Mouse (Mus musculus): Measurements from ENCODE around the gene Rmnd5a.
A peak's percentile ranks its signal among the peaks of the same experiment; 100 is the strongest.

Gene Rmnd5a

DNA sequence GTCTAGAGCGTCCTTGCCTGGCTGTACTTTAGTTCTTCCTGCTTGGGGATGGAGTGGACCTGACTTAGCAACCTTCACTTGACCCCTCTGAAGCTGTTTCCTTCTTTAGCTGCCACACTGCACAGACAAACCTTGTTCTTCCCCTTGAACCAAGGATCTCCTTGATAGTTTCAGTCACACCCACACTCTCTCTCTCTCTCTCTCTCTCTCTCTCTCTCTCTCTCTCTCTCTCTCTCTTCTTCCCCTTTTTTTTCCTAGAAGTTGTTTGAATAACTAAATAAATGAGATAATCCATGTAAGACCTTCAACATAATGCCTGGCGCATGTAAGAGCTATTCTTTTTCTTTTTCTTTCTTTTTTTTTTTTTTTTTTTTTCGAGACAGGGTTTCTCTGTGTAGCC is 1.7 kb upstream of the Rmnd5a start:
- DNase-seq (ENCODE audit: low read depth) = no peak

DNA sequence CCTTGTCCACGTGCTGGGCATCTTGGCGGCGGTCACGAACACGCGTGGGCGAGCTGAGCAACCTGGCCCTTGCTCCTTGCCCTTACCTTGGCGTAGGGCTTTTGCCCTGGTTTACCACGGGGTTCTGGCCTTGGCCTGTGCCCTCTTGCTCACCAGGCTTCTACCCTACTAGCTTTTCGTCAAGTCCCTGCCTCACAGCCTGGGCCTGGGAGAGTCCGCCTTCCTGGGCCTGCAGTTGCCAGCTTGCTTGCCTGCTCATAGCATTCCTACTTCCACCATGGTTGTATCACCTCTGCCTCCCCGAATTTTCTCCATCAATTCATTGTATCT is 779 bp upstream of the Rmnd5a start:
- DNase-seq (ENCODE audit: low read depth) = no peak

DNA sequence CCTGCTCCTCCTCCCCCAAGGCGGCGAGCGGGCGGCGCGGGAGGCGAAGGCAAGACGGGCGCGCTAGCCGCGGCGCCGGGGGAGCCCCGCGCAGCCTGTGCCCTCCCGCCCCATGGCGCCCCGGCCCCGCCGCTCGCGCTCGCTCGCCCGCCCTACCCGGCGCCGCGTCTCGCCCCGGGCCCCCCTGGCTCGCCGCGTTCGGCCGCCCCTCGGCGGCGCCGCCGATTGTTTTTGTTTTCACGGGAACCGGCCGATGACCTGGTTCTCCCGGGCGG is 283 bp downstream of the Rmnd5a start:
- no peak for DNase-seq (ENCODE audit: low read depth)

DNA sequence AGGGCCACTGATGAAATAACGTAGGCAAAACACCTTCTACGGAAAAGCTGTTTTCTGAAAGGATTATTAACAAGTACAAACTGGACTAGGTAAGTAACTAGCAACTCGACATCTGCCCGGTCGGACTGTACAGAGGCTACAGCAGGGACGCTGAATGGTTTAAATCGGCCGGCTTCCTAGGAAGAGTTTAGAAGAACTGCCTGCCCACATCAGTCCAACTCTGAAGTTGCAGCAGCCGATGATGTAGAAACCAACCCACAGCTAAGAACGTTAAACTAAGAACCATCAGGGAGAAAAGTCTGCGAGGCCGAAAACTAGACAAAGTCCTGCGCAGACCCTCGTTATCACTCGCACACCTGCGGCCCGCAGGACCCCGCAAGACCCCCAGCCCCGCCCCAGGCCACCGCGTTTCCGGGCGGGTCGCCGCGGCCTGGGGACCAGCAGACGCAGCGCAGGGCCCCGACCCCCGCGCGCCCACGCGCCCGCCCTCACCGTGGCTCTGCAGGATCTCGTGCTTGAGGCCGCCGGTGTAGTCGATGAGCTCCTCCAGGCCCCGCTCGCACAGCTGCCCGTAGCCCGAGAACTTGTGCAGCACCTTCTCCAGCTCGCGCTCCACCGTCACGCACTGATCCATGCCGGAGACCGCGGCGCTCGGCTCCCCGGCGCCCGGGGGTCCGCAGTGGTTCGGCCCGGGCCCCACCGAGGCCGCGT is 776 bp downstream of the Rmnd5a start:
- DNase-seq (ENCODE audit: low read depth) = no peak

DNA sequence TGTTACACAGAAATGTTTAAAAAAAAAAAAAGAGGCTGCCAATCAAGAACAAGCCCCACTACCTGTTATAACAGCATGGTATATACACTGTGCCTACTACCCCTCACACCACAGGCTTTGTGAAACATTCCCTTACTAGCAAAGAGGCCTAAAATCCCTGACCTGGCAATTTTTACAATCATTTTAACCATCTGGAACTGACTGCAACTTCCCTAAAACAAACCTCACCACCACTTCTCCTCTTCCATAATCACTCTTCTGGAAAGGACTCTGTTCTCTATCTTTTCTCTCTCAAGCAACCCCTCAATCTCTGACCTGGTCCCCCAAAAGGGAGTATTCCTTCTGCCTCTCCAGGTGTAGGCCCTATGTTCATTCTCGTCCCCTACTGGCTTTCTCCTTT is 2.4 kb downstream of the Rmnd5a start:
- DNase-seq (ENCODE audit: low read depth) = no peak

DNA sequence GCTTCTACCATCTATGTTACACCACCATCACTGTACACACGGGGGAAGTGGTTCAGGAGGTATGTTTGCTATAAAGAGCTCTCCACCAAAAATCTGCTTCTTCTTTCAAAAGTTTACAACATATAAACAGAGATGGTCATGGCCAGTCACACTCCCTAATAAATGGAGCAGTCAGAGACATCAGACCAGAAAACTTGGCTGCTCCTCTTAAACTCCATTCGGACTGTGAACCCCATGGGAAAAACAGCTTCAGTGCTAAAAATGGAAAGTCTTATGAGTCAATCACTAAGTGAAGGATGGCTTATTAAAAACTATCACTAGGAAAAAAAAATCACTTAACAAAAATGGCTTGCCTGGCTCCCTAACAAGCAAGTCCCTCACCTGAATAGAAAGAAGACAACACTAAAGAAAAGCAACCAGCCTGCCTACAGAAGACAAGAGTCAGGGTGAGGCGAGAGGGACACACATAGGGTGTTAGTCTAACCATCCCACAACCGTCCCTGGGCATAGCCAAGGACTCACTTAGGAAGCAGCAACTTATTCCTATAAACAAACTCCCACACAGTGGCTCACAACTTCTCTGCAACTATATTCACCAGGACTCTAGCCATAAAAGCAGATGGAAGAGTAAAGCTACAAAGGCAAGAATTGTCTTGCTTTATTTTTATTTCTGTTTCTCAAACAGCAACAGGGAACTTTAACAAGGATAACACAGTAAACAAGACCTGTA is 12.3 kb downstream of the Rmnd5a start:
- no peak for DNase-seq (ENCODE audit: low read depth)

DNA sequence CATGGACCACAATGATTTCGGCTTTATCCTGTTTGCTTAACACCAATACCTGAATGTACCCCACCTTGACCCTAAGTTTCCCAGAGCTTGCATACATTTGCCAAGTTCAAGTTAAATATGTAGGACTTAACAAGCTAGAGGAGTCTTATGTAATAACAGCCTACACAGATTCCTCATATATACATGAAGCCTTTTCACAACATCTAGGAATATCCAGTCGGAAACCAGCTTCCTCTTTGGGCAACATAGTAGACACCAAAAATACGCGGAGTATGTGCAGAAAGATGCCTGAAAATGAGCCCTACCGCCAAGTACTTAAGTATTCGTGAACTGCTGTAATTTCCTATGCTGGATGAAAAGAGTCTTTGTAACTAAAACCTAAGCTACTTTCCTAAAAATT is 14.8 kb downstream of the Rmnd5a start:
- no peak for DNase-seq (ENCODE audit: low read depth)

DNA sequence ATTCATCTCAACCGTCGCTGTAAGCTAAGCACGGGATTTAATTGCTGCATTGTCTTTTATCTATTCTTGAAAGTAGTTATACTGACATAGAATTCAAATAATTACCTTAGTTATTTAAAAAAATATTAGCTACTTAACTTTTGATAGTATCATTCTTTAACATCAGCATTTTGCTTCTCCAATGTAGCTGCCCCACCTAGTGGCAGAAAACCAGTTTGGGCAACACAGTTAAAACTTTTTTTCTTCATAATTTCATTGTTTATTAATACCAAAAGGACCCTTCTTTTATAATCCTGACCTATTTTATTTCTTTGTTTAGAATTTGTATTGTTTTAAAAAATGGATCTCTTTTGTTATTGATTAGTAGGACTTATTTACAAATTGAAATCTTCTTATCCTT is 17.3 kb downstream of the Rmnd5a start:
- DNase-seq (ENCODE audit: low read depth) = no peak

DNA sequence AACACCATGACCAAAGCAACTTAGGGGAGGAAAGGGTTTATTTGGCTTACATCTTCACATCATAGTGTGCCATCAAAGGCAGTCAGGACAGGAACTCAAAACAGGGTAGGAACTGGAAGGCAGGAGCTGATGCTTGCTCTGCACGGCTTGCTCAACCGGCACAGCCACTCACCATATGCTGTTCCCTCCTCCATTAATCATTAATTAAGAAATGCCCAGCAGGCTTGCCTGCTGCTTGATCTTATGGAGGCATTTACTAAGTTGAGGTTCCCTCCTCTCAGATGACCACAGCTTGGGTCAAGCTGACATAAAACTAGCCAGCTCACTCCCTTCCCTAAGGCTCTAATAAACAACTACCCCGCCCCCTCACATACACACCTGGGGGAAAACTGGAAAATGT is 18.3 kb downstream of the Rmnd5a start:
- DNase-seq (ENCODE audit: low read depth) = no peak

DNA sequence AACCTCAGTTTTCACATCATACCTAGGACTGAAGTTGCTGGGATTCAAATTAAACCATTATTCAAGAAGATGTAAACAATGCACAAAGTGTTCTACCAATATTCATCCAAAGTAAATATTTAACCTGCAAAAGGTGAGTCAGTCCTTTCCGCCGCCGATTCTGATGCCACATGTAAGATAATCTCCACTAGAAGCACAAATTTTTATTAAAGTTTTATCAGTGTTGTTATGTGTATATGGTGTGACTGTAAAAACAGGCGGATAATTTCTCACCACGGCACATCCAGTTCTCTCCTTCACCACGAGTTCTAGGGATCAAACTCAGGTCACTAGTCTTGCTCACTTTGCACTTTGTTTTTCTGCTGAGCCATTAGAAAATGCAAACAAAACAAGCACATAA is 19.6 kb downstream of the Rmnd5a start:
- DNase-seq (ENCODE audit: low read depth) = no peak

DNA sequence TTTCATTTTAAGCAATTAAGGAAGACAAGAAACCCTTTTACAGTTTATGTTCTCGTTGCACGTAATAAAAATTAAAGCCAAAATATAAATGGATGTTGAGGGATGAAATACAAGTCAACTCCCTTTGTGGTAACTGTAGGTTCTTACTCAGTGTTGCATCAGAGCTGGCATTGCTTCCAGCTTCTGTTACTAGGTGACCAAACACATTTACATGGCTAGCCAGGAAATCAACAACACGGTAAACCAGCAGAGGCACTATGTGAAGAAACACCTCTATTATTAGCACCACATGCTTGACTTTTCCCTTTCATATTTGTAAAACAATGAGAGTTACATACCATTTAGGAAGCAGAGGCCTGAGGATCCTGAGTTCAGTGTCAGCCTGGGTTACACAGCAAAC is 21.6 kb downstream of the Rmnd5a start:
- DNase-seq (ENCODE audit: low read depth) = no peak

DNA sequence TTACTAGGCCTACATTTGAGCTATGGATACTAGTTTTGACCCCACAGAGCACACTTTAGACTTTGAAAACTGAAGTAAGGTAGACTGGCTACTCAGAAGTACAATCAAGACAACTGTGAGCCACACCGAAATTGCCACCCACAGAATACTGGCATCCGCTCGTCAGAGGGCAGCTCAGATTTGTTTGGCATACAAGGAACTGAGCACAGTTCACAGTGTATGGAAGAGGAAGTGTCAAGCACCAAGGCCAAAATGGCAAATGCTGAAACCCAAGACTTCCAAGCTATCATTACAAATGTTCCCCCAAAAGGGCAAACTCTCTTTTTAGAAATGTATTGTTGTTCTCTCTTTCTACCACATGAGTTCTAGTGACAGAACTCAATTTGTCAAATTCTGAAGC is 25.0 kb downstream of the Rmnd5a start:
- DNase-seq (ENCODE audit: low read depth) = no peak

DNA sequence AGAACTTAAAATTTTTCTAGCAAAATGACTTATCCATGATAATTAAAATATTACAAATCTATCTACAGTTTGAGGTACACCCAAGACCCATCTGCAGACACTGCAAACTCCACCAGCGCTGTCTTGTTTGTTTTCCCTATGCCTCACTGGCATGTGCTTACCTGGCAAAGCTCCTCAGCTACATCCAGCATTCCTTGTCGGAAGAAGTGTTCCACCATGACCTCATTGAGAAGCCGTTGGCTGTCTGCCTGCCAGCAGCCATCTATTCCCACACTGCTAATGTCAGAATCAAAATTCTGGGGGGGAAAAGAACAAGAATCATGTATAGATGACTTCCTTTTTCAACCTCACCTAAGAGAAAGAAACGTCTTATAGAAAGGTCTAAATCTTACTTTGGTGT is 25.8 kb downstream of the Rmnd5a start:
- DNase-seq (ENCODE audit: low read depth) = no peak

DNA sequence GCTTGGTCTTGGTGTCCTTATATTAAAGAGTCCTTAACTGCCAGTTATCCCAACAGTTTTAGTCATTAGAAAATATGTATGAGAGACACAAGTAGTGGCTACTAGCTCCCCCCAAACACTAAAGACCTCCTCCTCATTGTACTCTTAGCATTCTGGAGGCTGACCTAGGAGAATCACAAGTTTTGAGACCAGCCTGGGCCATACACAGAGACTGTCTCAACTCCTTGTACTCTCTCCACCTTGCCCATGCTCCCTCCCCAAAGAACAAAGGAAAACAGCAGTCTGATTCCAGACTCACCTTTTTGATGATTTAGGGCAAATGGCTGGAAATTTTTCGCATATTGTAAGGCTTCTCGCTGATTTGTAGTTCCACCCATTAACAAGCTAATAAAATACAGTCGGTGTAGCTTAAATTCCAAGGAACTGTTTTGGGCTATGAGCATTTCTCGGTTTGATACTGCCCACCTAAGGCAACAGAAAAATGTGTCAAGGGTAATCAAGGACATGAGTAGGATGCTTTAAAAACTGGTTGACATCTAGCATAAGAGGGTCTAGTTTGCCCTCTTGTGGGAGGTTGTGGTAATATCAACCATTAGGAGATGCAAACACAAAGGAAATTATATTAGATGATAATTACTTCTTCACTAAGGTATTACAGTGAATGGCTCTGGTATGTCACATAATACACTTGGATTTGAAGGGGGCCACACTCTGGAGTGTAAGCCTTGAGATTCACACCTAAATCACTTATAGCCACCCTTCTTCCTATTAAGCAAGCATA is 41.4 kb downstream of the Rmnd5a start:
- DNase-seq (ENCODE audit: low read depth) = peak; percentile 32

DNA sequence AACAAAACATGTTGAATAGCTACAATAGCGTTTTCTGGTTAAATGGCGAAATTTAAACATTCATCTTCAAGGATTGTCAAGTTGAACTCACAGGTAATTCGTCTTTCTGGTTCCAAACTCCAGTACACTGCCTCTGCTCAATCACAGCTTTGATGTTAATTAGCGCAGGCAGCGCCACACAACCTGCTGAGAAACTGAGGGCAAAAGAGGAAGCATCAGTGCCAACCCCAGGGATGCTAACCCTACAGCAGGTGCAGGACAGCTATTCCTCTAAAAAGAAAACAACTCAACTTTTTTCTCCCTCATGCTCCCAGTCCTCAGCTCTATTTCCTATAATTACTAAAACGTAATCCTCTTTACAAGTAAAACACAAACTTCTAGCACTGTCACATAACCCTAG is 43.7 kb downstream of the Rmnd5a start:
- DNase-seq (ENCODE audit: low read depth) = no peak

DNA sequence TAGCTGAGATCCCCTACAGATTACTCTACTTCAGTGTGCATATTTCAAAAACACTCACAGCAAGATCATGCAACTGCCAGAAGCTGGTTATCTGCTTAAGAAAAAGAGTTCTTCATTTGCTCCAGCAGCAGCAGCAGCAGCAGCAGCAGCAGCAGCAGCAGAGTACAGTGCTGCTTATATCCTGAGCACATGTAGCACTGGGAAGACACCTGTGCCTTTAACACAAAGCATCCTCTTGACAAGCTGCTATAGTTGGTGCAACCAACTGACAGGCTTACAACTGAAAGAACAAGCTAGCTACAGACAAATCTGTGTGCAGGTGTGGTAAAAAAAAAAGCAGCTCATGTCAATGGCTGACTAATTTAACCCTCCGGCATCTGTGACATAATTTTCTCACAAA is 44.4 kb downstream of the Rmnd5a start:
- DNase-seq (ENCODE audit: low read depth) = no peak

DNA sequence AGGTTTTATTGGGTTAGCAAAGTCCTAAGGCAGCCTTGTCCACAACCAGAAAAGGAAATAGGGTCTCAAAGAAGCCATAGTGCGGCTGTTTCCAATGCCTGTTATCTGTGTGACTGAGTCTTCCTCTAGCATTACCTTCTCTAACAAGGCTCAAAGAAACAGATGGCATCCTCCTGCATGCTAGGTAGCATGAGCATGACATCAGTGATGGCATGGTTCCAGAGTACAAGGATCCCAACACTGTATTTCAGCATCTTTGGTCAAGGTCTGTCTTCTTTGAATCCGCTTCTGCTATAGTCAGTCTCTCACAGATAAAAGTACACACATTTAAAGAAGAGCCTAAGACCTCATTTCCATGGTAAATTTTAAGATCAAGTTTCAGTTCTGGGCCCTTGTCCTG is 49.9 kb downstream of the Rmnd5a start:
- no peak for DNase-seq (ENCODE audit: low read depth)

DNA sequence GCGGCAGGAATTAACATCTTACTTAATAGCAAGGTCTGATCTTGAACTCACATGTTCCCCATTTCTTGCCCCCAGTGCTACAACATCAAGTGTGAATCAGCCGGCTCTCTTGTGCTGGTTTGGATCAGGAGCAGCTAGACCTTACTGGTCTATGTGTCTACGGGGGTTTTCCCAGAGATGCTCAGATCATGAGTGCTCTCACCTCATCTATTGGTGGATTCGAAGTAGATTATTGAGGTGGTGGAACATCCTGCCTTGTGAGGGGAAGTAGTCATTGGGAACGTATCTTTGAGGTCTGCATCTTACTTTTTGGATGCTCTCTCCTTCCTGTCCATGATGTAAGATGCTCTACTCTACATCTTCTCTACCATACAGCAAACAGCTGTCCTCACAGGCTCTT is 58.8 kb downstream of the Rmnd5a start:
- no peak for DNase-seq (ENCODE audit: low read depth)

DNA sequence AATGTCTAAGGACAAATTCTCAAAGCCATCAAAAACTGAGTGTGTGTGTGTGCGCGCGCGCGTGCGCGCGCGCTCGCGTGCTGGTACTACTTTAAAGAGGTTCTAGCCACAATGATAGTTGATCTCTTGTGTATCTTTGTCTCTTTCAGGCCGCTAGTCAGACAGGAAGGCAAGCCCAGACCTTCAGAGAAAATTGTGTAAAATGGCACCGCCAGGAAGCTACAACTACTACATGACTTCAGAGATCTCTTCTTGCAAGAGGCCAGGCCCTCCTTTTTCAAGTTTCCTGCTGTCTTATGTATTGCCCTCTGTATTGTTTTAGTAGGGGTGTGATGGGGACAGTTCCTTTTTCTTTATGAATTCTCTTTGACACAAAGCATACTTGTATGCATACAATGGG is 63.7 kb downstream of the Rmnd5a start:
- DNase-seq (ENCODE audit: low read depth) = no peak

DNA sequence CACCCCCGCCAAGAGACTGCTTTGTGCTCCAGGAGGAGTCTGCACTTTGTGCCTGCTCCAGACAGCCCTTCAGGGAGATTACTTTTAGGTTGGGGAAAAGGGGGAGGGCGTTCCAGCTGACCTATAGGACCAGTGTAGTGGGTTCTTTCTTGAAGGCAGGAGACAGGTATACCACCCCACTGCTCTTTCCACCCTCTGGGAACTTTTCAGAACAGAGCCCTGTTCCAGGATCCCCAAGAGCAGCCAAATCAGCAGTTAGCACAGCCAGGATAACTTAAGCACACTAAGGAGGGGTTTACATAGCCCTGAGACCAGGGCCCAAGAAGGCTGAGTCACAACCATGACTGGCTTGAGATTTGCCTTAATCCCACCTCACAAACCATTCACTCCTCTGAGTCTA is 65.5 kb downstream of the Rmnd5a start:
- DNase-seq (ENCODE audit: low read depth) = no peak

DNA sequence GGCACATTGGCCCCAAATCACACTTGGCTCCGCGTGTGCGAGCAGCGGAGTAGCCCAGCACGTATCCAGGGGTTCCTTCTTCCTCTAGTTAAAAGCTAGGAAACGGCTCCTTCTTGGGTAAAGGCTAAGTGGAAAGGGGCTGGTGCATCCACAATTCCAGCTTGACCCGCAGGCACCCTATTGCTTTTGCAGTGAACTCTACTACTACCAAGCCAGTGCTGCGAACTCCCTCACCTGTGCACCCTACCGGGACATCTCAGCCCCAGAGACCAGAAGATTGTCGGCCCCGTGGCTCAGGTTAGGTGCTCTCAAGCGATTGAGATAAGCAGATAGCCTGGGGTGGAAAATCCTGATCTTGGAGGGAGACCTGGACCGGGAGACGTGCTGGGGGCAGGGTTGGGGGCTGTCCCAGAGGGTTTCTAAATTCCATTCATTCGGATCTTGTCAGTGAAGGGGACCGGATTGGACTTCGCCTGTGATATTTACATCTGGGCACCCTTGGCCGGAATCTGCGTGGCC is 66.1 kb downstream of the Rmnd5a start:
- no peak for DNase-seq (ENCODE audit: low read depth)

DNA sequence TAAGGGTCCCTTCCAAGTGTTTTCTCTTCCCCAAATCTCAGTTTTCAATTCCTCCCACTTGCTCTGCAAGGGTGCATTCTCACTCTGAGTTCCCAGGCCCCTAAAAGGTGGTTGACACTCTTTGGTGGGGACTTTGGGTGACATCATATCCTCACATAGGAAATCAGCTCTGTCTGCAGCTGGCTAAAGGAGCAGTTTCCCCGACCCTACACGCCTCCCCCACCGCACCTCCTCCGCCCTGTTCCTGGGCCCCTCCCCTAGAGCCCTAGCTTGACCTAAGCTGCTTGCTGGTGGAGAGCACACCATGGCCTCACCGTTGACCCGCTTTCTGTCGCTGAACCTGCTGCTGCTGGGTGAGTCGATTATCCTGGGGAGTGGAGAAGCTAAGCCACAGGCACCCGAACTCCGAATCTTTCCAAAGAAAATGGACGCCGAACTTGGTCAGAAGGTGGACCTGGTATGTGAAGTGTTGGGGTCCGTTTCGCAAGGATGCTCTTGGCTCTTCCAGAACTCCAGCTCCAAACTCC is 67.1 kb downstream of the Rmnd5a start, which contains the start of gene Cd8a:
Cd8a (plus strand) TSS at position 179 of the 527 bp plus-strand sequence.
- no peak for DNase-seq (ENCODE audit: low read depth)

Data from c-Kit-positive CD71-positive TER-119-negative erythroid progenitor cells, embryonic 14.5 days (primary cell).